Mouse (Mus musculus): ENCODE measurements around the gene Gm10681. TPM values are rescaled to one million over a fixed set of nuclear protein-coding genes. Genes with fewer than 3 reads are reported as not detected.
"Not testable (repeated sequence)": the region's sequence is repeated elsewhere in the genome, so short reads cannot be mapped to it uniquely, and the experiment has no call there.

The Gm10681 gene
- polyA plus RNA-seq, 1 experiment from 2014 or later, result not detected

- H3K27me3 ChIP-seq (replicated peaks; ENCODE audit: control insufficient read depth, insufficient read depth, low read length); H3K4me3 ChIP-seq (ENCODE audit: low read depth, low read length); ATAC-seq (ENCODE audit: low read depth); H3K36me3 ChIP-seq (ENCODE audit: control insufficient read depth, insufficient read depth, low read length); H3K9me3 ChIP-seq (ENCODE audit: control insufficient read depth, low read length); H3K4me2 ChIP-seq (ENCODE audit: low read depth, low read length); H3K4me1 ChIP-seq (ENCODE audit: control insufficient read depth, insufficient read depth, low read length); H3K9ac ChIP-seq (ENCODE audit: low read depth, low read length); H3K27ac ChIP-seq (replicated peaks; ENCODE audit: low read depth, low read length); DNase-seq (ENCODE audit: low spot score): not testable (repeated sequence)
- no CpG with 5 or more reads among the region's 2 CpGs for WGBS
Observed at GRCm38 (mm10) chr3:98550215-98550614, 38.4 kb downstream of the Gm10681 start.

- DNase-seq (ENCODE audit: low spot score); H3K4me3 ChIP-seq (ENCODE audit: low read depth, low read length); H3K27me3 ChIP-seq (replicated peaks; ENCODE audit: control insufficient read depth, insufficient read depth, low read length); H3K27ac ChIP-seq (replicated peaks; ENCODE audit: low read depth, low read length); H3K9me3 ChIP-seq (ENCODE audit: control insufficient read depth, low read length); H3K4me1 ChIP-seq (ENCODE audit: control insufficient read depth, insufficient read depth, low read length); H3K36me3 ChIP-seq (ENCODE audit: control insufficient read depth, insufficient read depth, low read length); H3K4me2 ChIP-seq (ENCODE audit: low read depth, low read length); H3K9ac ChIP-seq (ENCODE audit: low read depth, low read length): not testable (repeated sequence)
- ATAC-seq (ENCODE audit: low read depth), result 0 out of 2 replicates have a peak, but pooled peaks have one; percentile 33
- WGBS, result no CpG with 5 or more reads among the region's 1 CpGs
Observed at GRCm38 (mm10) chr3:98548495-98548894, 40.1 kb downstream of the Gm10681 start.

GRCm38 (mm10) chr3:98547641-98548040 lies 41.0 kb downstream of the Gm10681 start:
- H3K9me3 ChIP-seq (ENCODE audit: control insufficient read depth, low read length); H3K27me3 ChIP-seq (replicated peaks; ENCODE audit: control insufficient read depth, insufficient read depth, low read length); H3K4me2 ChIP-seq (ENCODE audit: low read depth, low read length); H3K27ac ChIP-seq (replicated peaks; ENCODE audit: low read depth, low read length); ATAC-seq (ENCODE audit: low read depth); H3K4me3 ChIP-seq (ENCODE audit: low read depth, low read length); DNase-seq (ENCODE audit: low spot score); H3K4me1 ChIP-seq (ENCODE audit: control insufficient read depth, insufficient read depth, low read length); H3K9ac ChIP-seq (ENCODE audit: low read depth, low read length); H3K36me3 ChIP-seq (ENCODE audit: control insufficient read depth, insufficient read depth, low read length): not testable (repeated sequence)

- not testable (repeated sequence) for ATAC-seq (ENCODE audit: low read depth); H3K27me3 ChIP-seq (replicated peaks; ENCODE audit: control insufficient read depth, insufficient read depth, low read length); H3K9me3 ChIP-seq (ENCODE audit: control insufficient read depth, low read length); H3K4me3 ChIP-seq (ENCODE audit: low read depth, low read length); H3K36me3 ChIP-seq (ENCODE audit: control insufficient read depth, insufficient read depth, low read length); H3K4me2 ChIP-seq (ENCODE audit: low read depth, low read length); DNase-seq (ENCODE audit: low spot score); H3K9ac ChIP-seq (ENCODE audit: low read depth, low read length); H3K4me1 ChIP-seq (ENCODE audit: control insufficient read depth, insufficient read depth, low read length); H3K27ac ChIP-seq (replicated peaks; ENCODE audit: low read depth, low read length)
Observed at GRCm38 (mm10) chr3:98524978-98525377, 63.6 kb downstream of the Gm10681 start.

- not testable (repeated sequence) for H3K4me1 ChIP-seq (ENCODE audit: control insufficient read depth, insufficient read depth, low read length); H3K9ac ChIP-seq (ENCODE audit: low read depth, low read length); H3K9me3 ChIP-seq (ENCODE audit: control insufficient read depth, low read length); H3K27me3 ChIP-seq (replicated peaks; ENCODE audit: control insufficient read depth, insufficient read depth, low read length); H3K4me2 ChIP-seq (ENCODE audit: low read depth, low read length); DNase-seq (ENCODE audit: low spot score); ATAC-seq (ENCODE audit: low read depth); H3K27ac ChIP-seq (replicated peaks; ENCODE audit: low read depth, low read length); H3K4me3 ChIP-seq (ENCODE audit: low read depth, low read length); H3K36me3 ChIP-seq (ENCODE audit: control insufficient read depth, insufficient read depth, low read length)
- no CpG with 5 or more reads among the region's 1 CpGs for WGBS
Observed at GRCm38 (mm10) chr3:98524552-98524951, 64.1 kb downstream of the Gm10681 start.

- DNase-seq (ENCODE audit: low spot score); H3K9ac ChIP-seq (ENCODE audit: low read depth, low read length); H3K4me1 ChIP-seq (ENCODE audit: control insufficient read depth, insufficient read depth, low read length); H3K27me3 ChIP-seq (replicated peaks; ENCODE audit: control insufficient read depth, insufficient read depth, low read length); H3K36me3 ChIP-seq (ENCODE audit: control insufficient read depth, insufficient read depth, low read length); H3K27ac ChIP-seq (replicated peaks; ENCODE audit: low read depth, low read length); H3K9me3 ChIP-seq (ENCODE audit: control insufficient read depth, low read length); ATAC-seq (ENCODE audit: low read depth); H3K4me2 ChIP-seq (ENCODE audit: low read depth, low read length); H3K4me3 ChIP-seq (ENCODE audit: low read depth, low read length): not testable (repeated sequence)
- WGBS, result 14% methylated on average over 1 of the region's 2 CpGs
Observed at GRCm38 (mm10) chr3:98522779-98523178, 65.8 kb downstream of the Gm10681 start.

- not testable (repeated sequence) for H3K36me3 ChIP-seq (ENCODE audit: control insufficient read depth, insufficient read depth, low read length); H3K4me1 ChIP-seq (ENCODE audit: control insufficient read depth, insufficient read depth, low read length); H3K4me3 ChIP-seq (ENCODE audit: low read depth, low read length); H3K27me3 ChIP-seq (replicated peaks; ENCODE audit: control insufficient read depth, insufficient read depth, low read length); DNase-seq (ENCODE audit: low spot score); ATAC-seq (ENCODE audit: low read depth); H3K9me3 ChIP-seq (ENCODE audit: control insufficient read depth, low read length); H3K4me2 ChIP-seq (ENCODE audit: low read depth, low read length); H3K27ac ChIP-seq (replicated peaks; ENCODE audit: low read depth, low read length); H3K9ac ChIP-seq (ENCODE audit: low read depth, low read length)
- WGBS, result no CpG with 5 or more reads among the region's 1 CpGs
Observed at GRCm38 (mm10) chr3:98510414-98510813, 78.2 kb downstream of the Gm10681 start, which contains the start of gene Hsd3b4. Gene Hsd3b4, minus strand, starts transcription at chr3:98510514.

GRCm38 (mm10) chr3:98507229-98507628 lies 81.4 kb downstream of the Gm10681 start:
- not testable (repeated sequence) for H3K27ac ChIP-seq (replicated peaks; ENCODE audit: low read depth, low read length); ATAC-seq (ENCODE audit: low read depth); H3K9ac ChIP-seq (ENCODE audit: low read depth, low read length); H3K4me2 ChIP-seq (ENCODE audit: low read depth, low read length); H3K36me3 ChIP-seq (ENCODE audit: control insufficient read depth, insufficient read depth, low read length); H3K9me3 ChIP-seq (ENCODE audit: control insufficient read depth, low read length); H3K4me3 ChIP-seq (ENCODE audit: low read depth, low read length); DNase-seq (ENCODE audit: low spot score); H3K27me3 ChIP-seq (replicated peaks; ENCODE audit: control insufficient read depth, insufficient read depth, low read length); H3K4me1 ChIP-seq (ENCODE audit: control insufficient read depth, insufficient read depth, low read length)
- no CpG with 5 or more reads among the region's 5 CpGs for WGBS
